In genomic region chr6:85978736-85979135, GRCm38 (mm10) we compare ENCODE assay signal across 33 mouse cellular contexts. TPM values are rescaled to one million over a fixed set of nuclear protein-coding genes. Genes with fewer than 3 reads are reported as not detected.
"Had no signal": no experiment of that assay in that cellular context is flagged by ENCODE, and none has a peak within 500 bp of the region (broad histone marks: within the 10 kb centered on the region; RNA-seq: fewer than 3 reads in every experiment).

No protein-coding gene starts in this region.

RNA-seq across cellular contexts. Expression of gene Figla, which starts 37.2 kb away (rescaled TPM):
- total RNA-seq: common myeloid progenitor, adult 5-6 weeks; forebrain, postnatal 0 days; gastrocnemius, adult 18-20 months; gastrocnemius, adult 2 months; gastrocnemius, adult 8-10 months; gastrocnemius, postnatal 10 days; gastrocnemius, postnatal 14 days; gastrocnemius, postnatal 25 days; gastrocnemius, postnatal 36 days; gastrocnemius, postnatal 4 days; granulocyte monocyte progenitor cell, adult 5-6 weeks; heart, adult 18-20 months; heart, adult 2 months; heart, adult 8-10 months had no signal
- polyA plus RNA-seq: embryonic facial prominence, embryonic 10.5 days; embryonic facial prominence, embryonic 11.5 days; embryonic facial prominence, embryonic 12.5 days; embryonic facial prominence, embryonic 13.5 days; embryonic facial prominence, embryonic 14.5 days; embryonic facial prominence, embryonic 15.5 days; erythroblast, embryonic 14.5 days; forebrain, embryonic 10.5 days; forebrain, embryonic 11.5 days; forebrain, embryonic 12.5 days; forebrain, embryonic 13.5 days; forebrain, embryonic 14.5 days; forebrain, embryonic 15.5 days; forebrain, embryonic 16.5 days; forebrain, postnatal 0 days; frontal cortex, adult 2 months; gonadal fat pad, adult 2 months; heart, adult 2 months; heart, embryonic 10.5 days; heart, embryonic 11.5 days; heart, embryonic 12.5 days had no signal

RNA-seq across cellular contexts. Expression of gene Add2, which starts 49.7 kb away (rescaled TPM):
- total RNA-seq: gastrocnemius, adult 18-20 months had no signal
